Mouse (Mus musculus) intestine, embryonic 14.5 days (tissue): ENCODE results near the gene Triml1. TPM values are rescaled to one million over a fixed set of nuclear protein-coding genes. Genes with fewer than 3 reads are reported as not detected.

Experiments
- ATAC-seq: fragments of 200-750 bp; cut with Nextera tagmentation; replicated peaks from 2 replicates; pipeline ENCODE4 v1.8.0; 2017; ENCODE audit warnings: low read depth, moderate number of reproducible peaks, moderate TSS enrichment, moderate library complexity; ENCODE audit not compliant: low FRiP score, low TSS enrichment
- DNase-seq: peaks from one replicate; pipeline ENCODE4 v3.0.0-alpha.2; 2018; ENCODE audit warnings: low spot score
- H3K27ac ChIP-seq: fragments of 300-500 bp; sonication (generic); 2 replicates; pipeline ENCODE4 v1.5.1; 2014; ENCODE audit warnings: low read depth, mild to moderate bottlenecking, control low read depth
- H3K27me3 ChIP-seq: fragments of 300-500 bp; sonication (generic); replicated peaks from 2 replicates; pipeline ENCODE4 v1.6.1; 2014; ENCODE audit warnings: low read length, control low read depth; ENCODE audit not compliant: control insufficient read depth, insufficient read depth
- H3K36me3 ChIP-seq: fragments of 300-500 bp; sonication (generic); 2 replicates; pipeline ENCODE4 v1.6.1; 2014; ENCODE audit warnings: low read length, control low read depth; ENCODE audit not compliant: control insufficient read depth, insufficient read depth
- H3K4me1 ChIP-seq: fragments of 300-500 bp; sonication (generic); replicated peaks from 2 replicates; pipeline ENCODE4 v1.6.1; 2014; ENCODE audit warnings: low read length, control low read depth, mixed read lengths; ENCODE audit not compliant: control insufficient read depth, insufficient read depth
- H3K4me2 ChIP-seq: fragments of 300-500 bp; sonication (generic); 2 replicates; pipeline ENCODE4 v1.6.1; 2014; ENCODE audit warnings: low read length
- H3K4me3 ChIP-seq: fragments of 300-500 bp; sonication (generic); 2 replicates; pipeline ENCODE4 v1.5.1; 2014; ENCODE audit warnings: low read depth, low read length, control low read depth, mixed read lengths
- H3K9ac ChIP-seq: fragments of 300-500 bp; sonication (generic); 2 replicates; pipeline ENCODE4 v1.6.1; 2014; ENCODE audit warnings: mild to moderate bottlenecking, low read length
- H3K9me3 ChIP-seq: fragments of 300-500 bp; sonication (generic); 2 replicates; pipeline ENCODE4 v1.6.1; 2016; ENCODE audit warnings: low read length, control low read depth; ENCODE audit not compliant: control insufficient read depth
- WGBS: fragments of 180-500 bp; shearing (Covaris S2); extraction: QIAGEN DNeasy Blood & Tissue Kit; methylation state at CpG from one replicate; pipeline ENCODE4 v1.1.7; 2014; 5-methylcytosine and 5-hydroxymethylcytosine counted together
- polyA plus RNA-seq: library from polyadenylated mRNA; unstranded; fragments of >200 nt; fragmentation: Nextera tagmentation; extraction: Ambion mirVana; gene quantifications from 2 replicates; pipeline ENCODE4 v1.2.1, GENCODE M21; 2014

The Triml1 gene
- not detected in 2 replicates for polyA plus RNA-seq

DNA sequence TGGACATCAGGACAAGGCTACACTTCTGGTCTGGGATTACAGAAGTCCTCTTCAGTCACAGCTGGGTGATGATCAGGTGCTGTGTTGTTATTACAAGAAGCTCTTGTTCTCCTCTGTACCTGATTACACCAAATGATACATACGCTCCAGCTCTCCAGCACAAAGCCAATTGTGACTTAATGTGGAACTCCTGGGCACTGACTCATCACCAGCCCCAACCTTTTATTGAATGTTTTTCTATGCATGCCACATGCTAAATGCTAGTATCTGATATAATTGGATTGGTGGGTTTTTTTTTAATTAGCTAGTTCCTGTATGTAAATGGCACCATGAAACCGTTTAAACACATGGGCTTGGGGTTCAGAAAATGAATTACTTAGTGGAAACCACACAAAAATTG is at the start of gene Triml1:
Gene Triml1 (minus strand): TSS at position 101 of the 400 bp plus-strand sequence.
- no peak within 1 kb of the TSS for H3K27ac ChIP-seq
- no peaks in the 10 kb centered on the region for H3K36me3 ChIP-seq
- DNase-seq, result no peak
- WGBS, result 85% methylated on average over 2 of the region's 2 CpGs
- no peak for ATAC-seq
- H3K4me1 ChIP-seq, result no peaks in the 10 kb centered on the region
- no peaks in the 10 kb centered on the region for H3K27me3 ChIP-seq
- H3K9ac ChIP-seq, result no peak within 1 kb of the TSS
- H3K4me2 ChIP-seq, result no peak within 1 kb of the TSS
- H3K4me3 ChIP-seq, result no peak within 1 kb of the TSS
- H3K9me3 ChIP-seq, result no peaks in the 10 kb centered on the region

DNA sequence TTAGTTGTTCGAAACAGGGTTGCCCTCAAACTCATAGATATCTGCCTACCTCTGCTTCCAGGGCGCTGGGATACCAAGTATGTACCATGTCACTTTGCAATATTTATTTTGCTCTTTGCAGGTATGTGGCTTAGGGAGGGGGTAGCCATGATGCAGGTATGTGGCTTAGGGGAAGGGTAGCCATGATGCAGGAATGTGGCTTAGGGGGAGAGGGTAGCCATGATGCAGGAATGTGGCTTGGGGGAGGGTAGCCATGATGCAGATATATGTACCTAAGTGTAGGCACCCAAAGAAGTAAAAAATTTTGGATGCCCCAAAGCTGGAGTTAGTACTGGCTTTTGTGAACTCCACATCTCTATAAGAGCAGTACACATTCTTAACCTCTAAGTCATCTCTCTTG is 41.0 kb upstream of the Triml1 start:
- 91% methylated on average over 2 of the region's 2 CpGs for WGBS
- no peak for ATAC-seq

DNA sequence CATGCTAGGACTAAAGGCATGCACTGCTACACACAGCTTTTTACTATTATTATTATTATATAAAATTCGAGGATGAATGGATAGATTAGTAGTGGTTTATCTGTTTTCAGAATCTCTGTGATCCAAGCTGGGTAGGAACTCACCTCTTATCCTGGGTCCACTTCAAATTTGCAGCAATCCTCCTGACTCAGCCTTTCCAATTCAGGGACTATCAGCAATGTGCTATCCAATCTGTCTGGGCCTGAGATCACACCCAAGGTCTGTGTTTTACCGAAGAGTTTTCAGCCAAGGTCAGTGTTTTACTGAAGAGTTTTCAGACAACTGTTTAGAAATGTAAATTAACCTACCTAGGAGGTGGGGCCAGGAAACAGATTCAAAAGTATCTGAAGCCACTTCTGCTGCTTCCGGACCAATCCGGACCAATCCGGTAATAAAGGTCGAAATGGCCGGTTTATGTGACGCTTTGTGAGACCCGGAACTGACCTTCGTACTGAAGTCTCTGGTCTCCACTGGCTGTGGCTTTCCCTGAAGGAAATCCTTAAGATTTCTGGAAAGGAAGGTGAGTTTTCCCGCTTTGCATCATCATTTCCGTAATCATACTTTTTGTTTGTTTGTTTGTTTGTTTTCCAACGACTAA is 38.9 kb upstream of the Triml1 start, which contains the start of gene Triml2:
Gene Triml2 (plus strand): TSS at position 488 of the 637 bp plus-strand sequence.
- 92% methylated on average over 13 of the region's 13 CpGs for WGBS
- DNase-seq, result no peak
- no peaks in the 10 kb centered on the region for H3K4me1 ChIP-seq
- H3K9me3 ChIP-seq, result no peaks in the 10 kb centered on the region
- H3K4me3 ChIP-seq, result no peak within 1 kb of the TSS
- no peak within 1 kb of the TSS for H3K9ac ChIP-seq
- no peaks in the 10 kb centered on the region for H3K27me3 ChIP-seq
- H3K36me3 ChIP-seq, result no peaks in the 10 kb centered on the region
- no peak for ATAC-seq
- no peak within 1 kb of the TSS for H3K4me2 ChIP-seq
- H3K27ac ChIP-seq, result no peak within 1 kb of the TSS

More for the DNA sequence above, 41.0 kb upstream of the Triml1 start:
- DNase-seq, result no peak
- no peak overlapping the region for H3K4me3 ChIP-seq
- no peak overlapping the region for H3K9ac ChIP-seq
- no peak overlapping the region for H3K27ac ChIP-seq
- H3K9me3 ChIP-seq, result no peaks in the 10 kb centered on the region
- no peaks in the 10 kb centered on the region for H3K36me3 ChIP-seq
- H3K4me2 ChIP-seq, result no peak overlapping the region
- H3K4me1 ChIP-seq, result no peaks in the 10 kb centered on the region
- H3K27me3 ChIP-seq, result no peaks in the 10 kb centered on the region

DNA sequence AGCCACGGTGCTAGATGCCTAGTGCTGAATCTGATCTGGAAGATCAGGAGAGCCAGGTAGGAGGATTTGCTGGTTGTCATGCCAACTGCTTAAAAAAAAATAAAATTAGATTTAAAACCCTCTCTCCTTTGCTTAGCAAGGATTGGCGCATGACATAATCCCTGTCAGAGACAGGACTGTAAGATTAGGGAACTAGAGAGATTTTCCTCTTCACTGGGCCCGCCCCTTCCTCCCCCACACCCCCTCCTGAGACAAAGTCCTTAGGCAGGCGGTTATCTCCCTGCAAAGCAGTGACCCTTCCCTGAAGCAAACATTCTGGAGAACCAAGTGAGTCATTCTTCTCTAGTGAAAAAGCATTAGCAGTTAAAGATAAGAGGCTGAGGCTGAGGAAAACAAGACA is 37.9 kb upstream of the Triml1 start:
- Histone ChIP-seq H3K4me2 (no peak overlapping the region), H3K4me1 (no peaks in the 10 kb centered on the region), H3K9me3 (no peaks in the 10 kb centered on the region), H3K27ac (no peak overlapping the region), H3K4me3 (no peak overlapping the region), H3K27me3 (no peaks in the 10 kb centered on the region), H3K36me3 (no peaks in the 10 kb centered on the region), H3K9ac (no peak overlapping the region)
- DNase-seq (no peak), ATAC-seq (peak; percentile 89)
- 32% methylated on average over 4 of the region's 4 CpGs for WGBS

DNA sequence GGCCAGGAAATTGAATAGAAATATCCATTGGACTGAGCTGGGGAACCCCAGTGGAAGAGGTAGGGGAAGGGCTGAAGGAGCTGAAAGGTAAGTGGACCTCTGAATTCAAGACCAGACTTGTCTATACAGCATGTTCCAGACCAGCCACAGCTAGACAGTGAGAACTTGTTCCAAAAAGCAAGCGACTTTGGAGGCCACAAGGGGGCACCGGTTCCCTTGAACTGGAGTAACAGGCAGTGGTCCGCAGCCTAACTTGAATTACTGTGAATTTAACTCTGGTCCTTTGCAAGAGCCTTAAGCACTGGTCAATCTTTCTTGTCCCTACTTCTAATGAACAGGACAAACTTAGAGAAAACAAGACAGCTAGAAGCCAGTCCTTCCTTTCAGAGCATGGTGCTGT is 37.0 kb upstream of the Triml1 start:
- Histone ChIP-seq H3K36me3 (no peaks in the 10 kb centered on the region), H3K4me3 (no peak overlapping the region), H3K4me2 (no peak overlapping the region), H3K9me3 (no peaks in the 10 kb centered on the region), H3K27me3 (no peaks in the 10 kb centered on the region), H3K9ac (no peak overlapping the region), H3K27ac (no peak overlapping the region), H3K4me1 (no peaks in the 10 kb centered on the region)
- no peak for ATAC-seq
- 52% methylated on average over 3 of the region's 3 CpGs for WGBS
- no peak for DNase-seq

DNA sequence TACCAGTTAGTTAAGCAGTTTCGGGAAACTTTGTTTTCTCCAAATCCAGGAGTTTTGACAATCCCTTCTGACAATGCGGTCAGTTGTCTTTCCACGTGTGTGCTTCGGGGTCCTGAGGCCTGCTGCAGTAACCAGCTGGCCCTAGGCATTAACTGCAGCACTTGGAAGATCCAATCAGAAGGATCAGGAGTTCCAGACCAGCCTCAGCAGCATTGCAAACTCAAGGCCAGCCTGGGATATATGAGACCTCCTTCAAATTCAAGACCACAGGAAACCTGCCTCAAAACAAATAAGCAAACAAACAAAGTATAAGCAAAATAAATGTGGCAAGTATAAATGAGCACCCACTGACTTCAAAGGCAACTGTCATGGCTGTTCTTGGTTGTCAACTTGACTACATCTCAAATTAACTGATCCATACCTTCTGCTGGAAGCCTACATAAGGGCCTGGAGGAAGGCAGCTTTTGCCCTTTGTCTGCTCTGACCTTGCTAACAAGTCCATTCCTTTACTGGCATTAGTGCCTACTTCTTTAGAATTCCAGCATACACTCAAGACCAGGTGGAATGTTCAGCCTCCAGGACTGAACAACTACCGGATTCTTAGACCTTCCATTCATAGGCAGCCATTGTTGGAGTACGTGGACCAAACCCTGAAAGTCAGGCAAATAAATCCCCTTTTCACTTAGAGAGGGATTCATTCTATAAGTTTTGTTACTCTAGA is 35.6 kb upstream of the Triml1 start:
- H3K4me3 ChIP-seq, result no peak overlapping the region
- DNase-seq, result no peak
- H3K4me2 ChIP-seq, result no peak overlapping the region
- H3K36me3 ChIP-seq, result no peaks in the 10 kb centered on the region
- no peak for ATAC-seq
- H3K9me3 ChIP-seq, result no peaks in the 10 kb centered on the region
- H3K9ac ChIP-seq, result no peak overlapping the region
- no peaks in the 10 kb centered on the region for H3K4me1 ChIP-seq
- H3K27me3 ChIP-seq, result no peaks in the 10 kb centered on the region
- 85% methylated on average over 6 of the region's 6 CpGs for WGBS
- H3K27ac ChIP-seq, result no peak overlapping the region

DNA sequence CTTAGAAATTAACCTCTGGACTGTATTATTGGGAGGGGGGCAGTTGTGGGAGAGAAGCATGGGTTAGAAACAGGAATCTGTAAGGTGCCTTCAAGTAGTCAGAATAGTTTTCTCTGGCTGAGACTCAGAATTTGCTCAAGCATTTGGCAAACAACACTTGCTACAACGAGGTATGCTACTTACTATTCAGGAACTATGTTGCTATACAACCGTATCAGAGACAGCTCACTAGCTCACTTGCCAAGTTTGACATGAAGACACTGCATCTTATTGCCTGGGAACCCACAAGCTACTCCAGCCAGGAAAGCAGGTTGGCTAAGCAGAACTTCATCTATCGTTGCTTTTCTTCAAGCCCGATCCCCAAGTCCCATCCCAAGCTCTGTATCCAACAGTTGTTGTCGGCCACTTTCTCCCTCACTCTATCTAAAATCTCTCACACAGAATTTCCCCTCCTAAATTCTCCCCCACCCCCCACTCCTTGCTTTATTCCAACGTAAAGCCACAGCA is 28.0 kb upstream of the Triml1 start:
- Histone ChIP-seq H3K27ac (no peak overlapping the region), H3K4me3 (no peak overlapping the region), H3K27me3 (no peaks in the 10 kb centered on the region), H3K9me3 (no peaks in the 10 kb centered on the region), H3K9ac (no peak overlapping the region), H3K4me1 (no peaks in the 10 kb centered on the region), H3K4me2 (no peak overlapping the region), H3K36me3 (no peaks in the 10 kb centered on the region)
- WGBS, result 88% methylated on average over 6 of the region's 6 CpGs
- DNase-seq (no peak), ATAC-seq (no peak)

DNA sequence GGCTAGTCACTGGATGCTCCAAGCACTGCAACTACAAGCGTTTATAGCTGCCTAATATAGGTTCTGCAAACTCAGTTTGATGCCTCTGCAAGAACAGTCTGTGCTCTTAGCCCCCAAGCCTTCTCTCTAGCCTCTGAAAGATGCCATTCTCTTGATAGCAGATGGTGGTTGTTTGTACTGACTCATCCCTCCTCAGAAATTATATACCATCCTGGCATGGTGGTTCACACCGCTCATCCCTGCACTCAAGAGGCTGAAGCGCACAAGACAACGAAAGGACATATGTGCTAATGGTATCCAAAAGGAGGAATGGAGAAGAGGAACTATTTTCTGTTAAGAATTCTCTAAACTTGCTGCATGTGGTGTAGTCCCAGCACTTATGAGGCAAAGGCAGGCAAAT is 26.8 kb upstream of the Triml1 start:
- Histone ChIP-seq H3K9me3 (no peaks in the 10 kb centered on the region), H3K27ac (no peak overlapping the region), H3K27me3 (no peaks in the 10 kb centered on the region), H3K36me3 (no peaks in the 10 kb centered on the region), H3K4me3 (no peak overlapping the region), H3K4me1 (no peaks in the 10 kb centered on the region), H3K9ac (no peak overlapping the region), H3K4me2 (no peak overlapping the region)
- 89% methylated on average over 4 of the region's 4 CpGs for WGBS
- no peak for ATAC-seq
- DNase-seq, result no peak
